Comparison of ENCODE assay signal across 10 mouse cellular contexts in the genomic region with DNA sequence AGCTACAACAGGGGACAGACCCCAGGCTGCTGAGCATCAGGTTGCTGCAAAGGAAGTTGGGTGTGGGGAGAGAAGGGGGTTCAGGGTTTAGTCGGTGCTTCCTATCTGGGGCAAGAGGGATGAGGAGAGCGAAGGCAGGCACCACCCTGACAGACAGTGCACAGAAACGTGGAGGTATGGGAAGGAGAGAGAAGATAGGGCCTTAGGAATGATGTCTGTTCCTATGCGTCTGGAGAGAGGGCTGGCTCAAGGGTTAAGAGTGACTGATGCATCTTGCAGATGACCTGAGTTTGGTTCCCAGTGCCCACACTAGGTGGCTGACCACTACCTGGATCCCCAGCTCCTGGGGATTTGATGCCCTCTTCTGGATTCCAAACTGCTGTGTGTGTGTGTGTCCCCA. TPM values are rescaled to one million over a fixed set of nuclear protein-coding genes. Genes with fewer than 3 reads are reported as not detected.
A peak's percentile ranks its signal among the peaks of the same experiment; 100 is the strongest.
DNase-seq lines count a peak whose midpoint lies in the region; ATAC-seq and TF ChIP-seq lines count a peak whose summit lies in the region.
"Had no signal": no experiment of that assay in that cellular context is flagged by ENCODE, and none has a peak within 500 bp of the region (broad histone marks: within the 10 kb centered on the region; RNA-seq: fewer than 3 reads in every experiment).

No protein-coding gene starts in this region.

- no peak for DNase-seq in forebrain, embryonic 14.5 days (ENCODE audit: low spot score)
- no peak for DNase-seq in lung, embryonic 14.5 days
- no peak for DNase-seq in lung, postnatal 14 days
- DNase-seq in induced T-regulatory cell, adult 2 months (ENCODE audit: low read depth), result peak; percentile 57
- DNase-seq in c-Kit-positive CD71-positive TER-119-positive erythroid progenitor cells, embryonic 14.5 days (ENCODE audit: low spot score), result no peak
- DNase-seq in frontal cortex, adult 2 months (ENCODE audit: extremely low spot score in 1 of 2, low spot score in 1 of 2), result no peak

- 0 out of 2 replicates have a peak overlapping the region, but pooled peaks have one; percentile 89 for H3K4me2 ChIP-seq in forebrain, embryonic 14.5 days (ENCODE audit: low read length)
- H3K4me2 ChIP-seq in forebrain, embryonic 15.5 days (replicated peaks), result no peak overlapping the region
- H3K4me2 ChIP-seq in lung, embryonic 14.5 days, result peak overlapping the region; percentile 73

- 0 out of 2 replicates have a peak, but pooled peaks cover 5% of the 10 kb centered on the region for H3K27me3 ChIP-seq in forebrain, embryonic 14.5 days (replicated peaks; ENCODE audit: control insufficient read depth, insufficient read depth, low read length)
- H3K27me3 ChIP-seq in forebrain, embryonic 15.5 days, result 0 out of 2 replicates have a peak, but pooled peaks cover 4% of the 10 kb centered on the region
- no peaks in the 10 kb centered on the region for H3K27me3 ChIP-seq in lung, embryonic 14.5 days (ENCODE audit: insufficient read depth, low read length)
- H3K27me3 ChIP-seq in small intestine, adult 2 months (ENCODE audit: control insufficient read depth, insufficient read depth, low read length), result no peaks in the 10 kb centered on the region

- no peak overlapping the region for H3K9ac ChIP-seq in forebrain, embryonic 14.5 days (ENCODE audit: low read length)
- no peak overlapping the region for H3K9ac ChIP-seq in forebrain, embryonic 15.5 days (replicated peaks)
- H3K9ac ChIP-seq in lung, embryonic 14.5 days, result no peak overlapping the region

- no peak overlapping the region for H3K4me3 ChIP-seq in forebrain, embryonic 14.5 days (ENCODE audit: low read depth, low read length)
- no peak overlapping the region for H3K4me3 ChIP-seq in forebrain, embryonic 15.5 days
- no peak overlapping the region for H3K4me3 ChIP-seq in lung, embryonic 14.5 days (ENCODE audit: low read depth, low read length)
- no peak overlapping the region for H3K4me3 ChIP-seq in small intestine, adult 2 months (ENCODE audit: low read depth, low read length)

- TF ChIP-seq POLR2A in small intestine, adult 2 months (IDR thresholded peaks at IDR 0.05; ENCODE audit: low read depth, low read length), result no peak

- no peaks in the 10 kb centered on the region for H3K9me3 ChIP-seq in forebrain, embryonic 14.5 days (replicated peaks; ENCODE audit: control insufficient read depth, low read length)
- H3K9me3 ChIP-seq in forebrain, embryonic 15.5 days, result no peaks in the 10 kb centered on the region
- H3K9me3 ChIP-seq in lung, embryonic 14.5 days (ENCODE audit: low read depth, low read length), result no peaks in the 10 kb centered on the region

- TF ChIP-seq CTCF in lung, embryonic 14.5 days (IDR thresholded peaks at IDR 0.05; ENCODE audit: low read depth), result no peak
- no peak for TF ChIP-seq CTCF in small intestine, adult 2 months (IDR thresholded peaks at IDR 0.05; ENCODE audit: extremely low read depth, insufficient read length, insufficient replicate concordance, low read depth, low read length)

- H3K36me3 ChIP-seq in forebrain, embryonic 14.5 days (ENCODE audit: control insufficient read depth, insufficient read depth, low read length), result no peaks in the 10 kb centered on the region
- H3K36me3 ChIP-seq in forebrain, embryonic 15.5 days, result no peaks in the 10 kb centered on the region
- no peaks in the 10 kb centered on the region for H3K36me3 ChIP-seq in lung, embryonic 14.5 days (ENCODE audit: insufficient read depth)
- no peaks in the 10 kb centered on the region for H3K36me3 ChIP-seq in small intestine, adult 2 months (ENCODE audit: control insufficient read depth, insufficient read depth, low read length)

- no peak for ATAC-seq in forebrain, embryonic 14.5 days
- no peak for ATAC-seq in forebrain, embryonic 15.5 days (replicated peaks)
- no peak for ATAC-seq in lung, embryonic 14.5 days (ENCODE audit: insufficient read depth)

- WGBS in forebrain, embryonic 14.5 days, result 75% methylated on average over 4 of the region's 4 CpGs
- WGBS in forebrain, embryonic 15.5 days, result 74% methylated on average over 4 of the region's 4 CpGs
- 44% methylated on average over 4 of the region's 4 CpGs for WGBS in lung, embryonic 14.5 days
- 81% methylated on average over 4 of the region's 4 CpGs for WGBS in small intestine, adult 2 months

- H3K4me1 ChIP-seq in forebrain, embryonic 14.5 days (ENCODE audit: control insufficient read depth, insufficient read depth, low read length), result peaks cover 13% of the 10 kb centered on the region
- peaks cover 19% of the 10 kb centered on the region for H3K4me1 ChIP-seq in forebrain, embryonic 15.5 days
- peaks cover 5% of the 10 kb centered on the region; the same call in 1 of the 2 replicates for H3K4me1 ChIP-seq in lung, embryonic 14.5 days (ENCODE audit: insufficient read depth)
- H3K4me1 ChIP-seq in small intestine, adult 2 months (ENCODE audit: control insufficient read depth, insufficient read depth, insufficient read length, low read length), result peaks cover 45% of the 10 kb centered on the region

- no peak overlapping the region for H3K27ac ChIP-seq in forebrain, embryonic 14.5 days (ENCODE audit: low read depth, low read length)
- no peak overlapping the region for H3K27ac ChIP-seq in forebrain, embryonic 15.5 days (replicated peaks)
- no peak overlapping the region; the same call in 1 of the 2 replicates for H3K27ac ChIP-seq in lung, embryonic 14.5 days (ENCODE audit: low read depth)
- peak overlapping the region; percentile 28; the same call in 1 of the 2 replicates for H3K27ac ChIP-seq in small intestine, adult 2 months (ENCODE audit: insufficient read depth, low read depth, low read length)

RNA-seq across cellular contexts. Expression of a gene that starts 0.4 kb away (rescaled TPM):
- 11.7 and 11.9 TPM in 2 replicates for polyA plus RNA-seq in forebrain, embryonic 14.5 days (2014; fragmentation: Nextera tagmentation; extraction: Ambion mirVana)
- polyA plus RNA-seq in forebrain, embryonic 15.5 days (2015; fragmentation: Nextera tagmentation; extraction: Ambion mirVana), result 32.8 and 34.6 TPM in 2 replicates
- polyA plus RNA-seq in lung, embryonic 14.5 days (2014; fragmentation: Nextera tagmentation; extraction: Ambion mirVana), result 8.3 and 8.7 TPM in 2 replicates
- 4.0 and 10.6 TPM in 2 replicates for polyA plus RNA-seq in small intestine, adult 2 months (2012; rRNA removed)
- polyA plus RNA-seq in frontal cortex, adult 2 months (2012; rRNA removed), result 16.3 and 18.9 TPM in 2 replicates

RNA-seq across cellular contexts. Expression of a gene that starts 13.7 kb away (rescaled TPM):
- not detected in 2 replicates for polyA plus RNA-seq in forebrain, embryonic 14.5 days (2014; fragmentation: Nextera tagmentation; extraction: Ambion mirVana)
- polyA plus RNA-seq in forebrain, embryonic 15.5 days (2015; fragmentation: Nextera tagmentation; extraction: Ambion mirVana), result not detected in 2 replicates
- not detected in 2 replicates for polyA plus RNA-seq in lung, embryonic 14.5 days (2014; fragmentation: Nextera tagmentation; extraction: Ambion mirVana)
- polyA plus RNA-seq in small intestine, adult 2 months (2012; rRNA removed), result not detected in 2 replicates
- polyA plus RNA-seq in frontal cortex, adult 2 months (2012; rRNA removed), result not detected in 2 replicates
- polyA plus RNA-seq: C2C12; limb, embryonic 11.5 days had no signal

RNA-seq across cellular contexts. Expression of a gene that starts 32.3 kb away (rescaled TPM):
- not detected in 2 replicates for polyA plus RNA-seq in forebrain, embryonic 14.5 days (2014; fragmentation: Nextera tagmentation; extraction: Ambion mirVana)
- not detected in 2 replicates for polyA plus RNA-seq in forebrain, embryonic 15.5 days (2015; fragmentation: Nextera tagmentation; extraction: Ambion mirVana)
- polyA plus RNA-seq in lung, embryonic 14.5 days (2014; fragmentation: Nextera tagmentation; extraction: Ambion mirVana), result not detected in 2 replicates
- not detected in 2 replicates for polyA plus RNA-seq in small intestine, adult 2 months (2012; rRNA removed)
- polyA plus RNA-seq in frontal cortex, adult 2 months (2012; rRNA removed), result not detected in 2 replicates
- polyA plus RNA-seq: C2C12; limb, embryonic 11.5 days had no signal

RNA-seq across cellular contexts. Expression of a gene that starts 43.7 kb away (rescaled TPM):
- polyA plus RNA-seq in forebrain, embryonic 14.5 days (2014; fragmentation: Nextera tagmentation; extraction: Ambion mirVana), result not detected in 2 replicates
- polyA plus RNA-seq in forebrain, embryonic 15.5 days (2015; fragmentation: Nextera tagmentation; extraction: Ambion mirVana), result not detected in 2 replicates
- 0.33 and 0.80 TPM in 2 replicates for polyA plus RNA-seq in lung, embryonic 14.5 days (2014; fragmentation: Nextera tagmentation; extraction: Ambion mirVana)
- 1,332 and 30,405 TPM in 2 replicates for polyA plus RNA-seq in small intestine, adult 2 months (2012; rRNA removed)
- polyA plus RNA-seq in frontal cortex, adult 2 months (2012; rRNA removed), result 0.18 TPM in 1 of 2 replicates, not detected in the other
- polyA plus RNA-seq: C2C12; limb, embryonic 11.5 days had no signal

RNA-seq across cellular contexts. Expression of a gene that starts 58.6 kb away (rescaled TPM):
- 3.9 and 4.5 TPM in 2 replicates for polyA plus RNA-seq in forebrain, embryonic 14.5 days (2014; fragmentation: Nextera tagmentation; extraction: Ambion mirVana)
- 5.3 and 6.2 TPM in 2 replicates for polyA plus RNA-seq in forebrain, embryonic 15.5 days (2015; fragmentation: Nextera tagmentation; extraction: Ambion mirVana)
- 0.20 and 0.32 TPM in 2 replicates for polyA plus RNA-seq in lung, embryonic 14.5 days (2014; fragmentation: Nextera tagmentation; extraction: Ambion mirVana)
- polyA plus RNA-seq in small intestine, adult 2 months (2012; rRNA removed), result 0.66 and 1.0 TPM in 2 replicates
- polyA plus RNA-seq in frontal cortex, adult 2 months (2012; rRNA removed), result 8.4 and 8.5 TPM in 2 replicates
